Mouse (Mus musculus): Measurements from ENCODE around the gene Myoz1. TPM values are rescaled to one million over a fixed set of nuclear protein-coding genes. Genes with fewer than 3 reads are reported as not detected.
"Not testable (repeated sequence)": the region's sequence is repeated elsewhere in the genome, so short reads cannot be mapped to it uniquely, and the experiment has no call there.

The Myoz1 gene
- total RNA-seq, 4 experiments from 2014 or later, result 1.1 to 1.6 (median 1.4) TPM

- no peak for DNase-seq (ENCODE audit: low spot score)
These were observed 17.6 kb downstream of the Myoz1 start for GRCm38 (mm10) chr14:20638702-20639101.

DNA sequence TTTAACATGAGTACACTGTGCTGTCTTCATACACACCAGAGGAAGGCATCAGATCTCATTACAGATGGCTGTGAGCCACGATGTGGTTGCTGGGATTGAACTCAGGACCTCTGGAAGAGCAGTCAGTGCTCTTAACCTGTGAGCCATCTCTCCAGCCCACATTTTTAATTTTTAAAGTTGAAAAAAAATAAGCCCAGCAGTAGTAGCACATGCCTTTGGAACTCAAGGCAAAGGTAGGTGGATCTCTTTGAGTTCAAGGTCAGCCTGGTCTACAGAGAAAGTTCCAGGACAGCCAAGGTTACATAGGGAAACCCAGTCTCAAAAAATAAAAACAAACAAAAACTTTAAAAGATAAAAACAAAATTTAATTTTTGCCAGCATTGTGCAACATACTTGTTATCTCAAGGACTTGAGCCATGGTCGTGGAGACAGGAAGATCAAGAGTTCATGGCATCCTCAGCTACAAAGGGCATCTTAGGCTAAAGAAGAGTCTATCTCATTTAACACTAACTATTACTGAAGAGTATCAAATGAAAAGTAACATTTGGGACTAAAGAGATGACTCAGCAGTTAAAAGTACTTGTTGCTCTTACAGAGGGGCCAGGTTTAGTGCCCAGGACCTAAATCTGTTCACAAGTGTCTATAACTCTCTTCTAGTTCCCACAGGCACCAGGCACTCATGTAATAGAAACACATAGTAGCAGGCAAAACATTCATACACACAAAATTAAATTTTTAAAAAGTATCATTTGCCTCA, 18.3 kb downstream of the Myoz1 start:
- no peak for DNase-seq (ENCODE audit: low spot score)

- not testable (repeated sequence) for DNase-seq (ENCODE audit: low spot score)
These were observed 19.4 kb downstream of the Myoz1 start for GRCm38 (mm10) chr14:20636968-20637367.

DNA sequence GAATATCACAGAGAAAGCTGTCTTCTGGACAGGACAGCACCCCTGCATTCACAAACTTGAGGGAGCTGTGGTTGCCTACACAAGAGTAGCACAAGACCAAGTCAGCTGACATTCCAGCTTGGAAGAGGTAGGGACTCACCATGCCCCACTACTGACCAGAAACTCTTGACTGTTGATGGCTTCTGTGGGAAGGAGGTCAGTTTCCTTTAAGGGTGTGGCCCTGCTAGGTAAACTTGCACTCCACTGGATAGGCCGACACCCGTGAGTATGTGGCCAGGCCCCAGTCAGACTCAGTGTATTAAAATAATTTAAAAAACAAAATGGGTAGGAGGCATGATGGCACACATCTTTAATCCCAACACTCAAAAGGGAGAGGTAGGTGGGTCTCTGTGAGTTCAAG, 20.8 kb downstream of the Myoz1 start:
- DNase-seq (ENCODE audit: low spot score), result no peak

- DNase-seq (ENCODE audit: low spot score), result no peak
These were observed 25.1 kb downstream of the Myoz1 start for GRCm38 (mm10) chr14:20631253-20631652.

DNA sequence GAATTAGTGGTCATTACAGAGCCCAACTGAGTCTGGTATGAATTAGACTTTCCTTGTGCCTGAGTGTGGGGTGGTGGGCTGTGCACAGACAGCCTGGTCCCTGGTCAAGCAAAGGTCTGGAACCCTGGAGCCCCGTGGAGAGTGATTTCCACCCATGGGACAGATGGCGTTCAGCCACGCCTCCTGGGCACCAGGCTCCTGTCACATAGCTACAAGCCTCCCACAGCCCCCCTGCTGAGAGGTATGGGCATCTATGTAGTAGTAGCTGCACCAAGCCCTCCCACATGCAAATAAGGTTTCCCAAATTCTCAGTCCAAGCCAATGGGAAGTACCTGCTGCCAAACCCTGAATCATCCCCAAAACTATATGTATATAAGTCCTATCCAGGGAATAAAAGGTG, 29.4 kb downstream of the Myoz1 start:
- no peak for DNase-seq (ENCODE audit: low spot score)

DNA sequence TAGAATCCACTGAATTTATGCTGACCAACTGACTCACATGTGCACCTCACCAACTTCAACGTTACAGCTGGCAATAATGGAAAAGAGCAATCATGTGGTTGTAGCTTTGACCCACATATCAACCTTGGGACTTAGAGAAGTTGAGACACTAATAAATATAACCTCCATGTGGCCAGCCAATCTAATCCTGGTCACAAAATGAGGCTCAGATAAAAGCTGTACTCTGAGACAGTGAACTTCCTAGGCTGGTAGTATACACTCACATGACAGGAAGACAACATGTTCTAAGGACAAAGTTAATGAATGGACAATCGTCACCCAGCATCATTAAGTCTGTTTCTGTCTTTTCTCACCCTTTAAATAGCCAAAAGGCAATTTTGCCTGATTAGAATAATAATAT, 29.9 kb downstream of the Myoz1 start:
- DNase-seq (ENCODE audit: low spot score), result no peak

- no peak for DNase-seq (ENCODE audit: low spot score)
These were observed 33.4 kb downstream of the Myoz1 start for GRCm38 (mm10) chr14:20622907-20623306.

DNA sequence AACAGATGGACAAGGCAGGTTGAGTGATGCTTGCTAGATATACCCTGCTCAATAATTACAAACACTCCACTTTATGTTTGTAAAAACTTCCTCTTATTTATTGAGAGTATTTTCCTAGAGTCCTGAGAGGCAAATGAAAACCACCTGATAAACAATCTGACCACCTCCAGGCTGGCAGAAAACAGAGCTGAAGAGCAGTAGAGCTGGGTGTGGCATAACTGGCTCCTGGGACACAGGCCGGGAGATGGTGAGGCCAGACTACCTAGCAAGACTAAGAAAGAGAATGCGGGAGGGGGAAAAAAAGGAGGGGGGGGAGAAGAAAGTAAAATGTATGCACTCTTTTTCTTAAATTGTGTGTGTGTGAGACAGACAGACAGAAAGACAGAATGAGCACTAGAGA, 33.9 kb downstream of the Myoz1 start:
- DNase-seq (ENCODE audit: low spot score), result no peak

DNA sequence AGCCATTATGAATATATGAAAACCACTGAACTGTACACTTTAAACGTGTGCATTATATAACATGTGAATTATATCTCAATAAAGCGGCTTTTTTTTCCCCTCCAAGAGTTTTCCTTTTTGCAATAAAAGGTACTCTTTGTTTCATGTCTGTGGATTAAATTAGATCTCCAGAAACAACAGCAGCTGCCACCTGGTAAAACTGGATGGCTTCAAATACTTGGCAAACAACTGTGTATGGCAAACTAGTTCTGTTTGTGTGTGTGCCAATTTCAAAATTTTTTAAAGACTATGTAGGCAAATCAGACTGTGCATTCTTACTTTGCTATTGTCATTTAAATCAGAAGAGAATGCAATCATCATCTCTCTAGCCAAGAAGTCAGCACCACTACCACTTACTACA, 34.4 kb downstream of the Myoz1 start:
- no peak for DNase-seq (ENCODE audit: low spot score)

DNA sequence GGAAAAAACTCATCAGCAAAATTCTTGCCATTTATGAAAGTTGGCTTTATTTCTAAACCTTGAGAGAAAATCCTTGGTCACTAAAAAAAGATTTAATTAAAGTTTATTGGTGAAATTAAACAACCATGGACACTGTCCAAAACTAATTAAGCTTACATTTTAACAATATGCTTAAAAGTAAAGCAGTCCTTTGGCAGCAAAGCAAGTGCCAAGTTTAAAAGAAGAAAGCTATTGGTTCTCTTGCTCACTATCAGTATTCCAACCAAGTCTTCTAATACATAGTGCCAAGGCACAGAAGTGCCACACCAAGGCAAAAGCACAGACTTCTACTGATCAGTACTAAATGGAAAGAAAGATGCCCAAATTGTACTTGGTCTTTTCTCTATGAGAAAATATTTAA, 37.2 kb downstream of the Myoz1 start:
- DNase-seq (ENCODE audit: low spot score), result no peak

DNA sequence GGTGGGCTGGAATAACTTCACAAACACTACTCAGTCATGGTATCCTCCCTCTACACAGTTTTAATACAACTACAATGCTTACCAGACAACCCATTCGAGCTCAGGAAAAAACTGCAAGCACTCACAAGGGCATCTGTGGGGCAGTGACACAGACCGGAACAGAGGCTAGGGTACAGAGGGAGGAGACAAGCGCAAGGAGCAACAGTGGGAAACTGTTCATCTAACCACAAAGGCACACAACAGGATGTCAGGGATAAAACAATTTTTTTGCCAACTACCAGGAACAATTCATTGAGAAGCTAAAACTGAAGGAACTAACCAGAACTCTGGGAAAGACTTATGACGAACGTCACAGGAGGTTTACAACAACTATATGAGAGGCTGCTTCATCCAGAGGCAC, 38.1 kb downstream of the Myoz1 start:
- DNase-seq (ENCODE audit: low spot score), result peak; percentile 36

DNA sequence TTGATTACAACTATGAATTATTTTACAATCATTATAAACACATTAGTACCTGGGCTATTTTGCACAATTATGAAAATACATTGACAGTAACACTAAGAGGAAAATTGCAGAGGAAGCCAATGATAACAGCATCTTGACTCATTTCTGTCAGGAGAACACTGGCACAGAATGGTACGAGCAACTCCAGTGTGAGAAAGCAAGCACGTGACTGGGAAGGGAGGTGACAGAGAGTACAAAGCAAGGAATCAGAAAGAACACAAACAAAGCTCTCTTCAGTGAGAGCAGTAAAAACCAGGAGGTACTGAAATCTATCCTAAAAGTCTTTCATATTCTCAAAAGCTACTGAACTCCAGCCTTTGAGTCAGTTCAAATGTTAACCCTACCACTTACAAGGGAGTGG, 39.9 kb downstream of the Myoz1 start:
- DNase-seq (ENCODE audit: low spot score), result no peak

GRCm38 (mm10) chr14:20615075-20615474, 41.3 kb downstream of the Myoz1 start:
- DNase-seq (ENCODE audit: low spot score), result no peak

- no peak for DNase-seq (ENCODE audit: low spot score)
These were observed 43.5 kb downstream of the Myoz1 start for GRCm38 (mm10) chr14:20612820-20613219.

GRCm38 (mm10) chr14:20610146-20610545, 46.2 kb downstream of the Myoz1 start:
- peak; percentile 52 for DNase-seq (ENCODE audit: low spot score)

- no peak for DNase-seq (ENCODE audit: low spot score)
These were observed 46.8 kb downstream of the Myoz1 start for GRCm38 (mm10) chr14:20609519-20609918.

DNA sequence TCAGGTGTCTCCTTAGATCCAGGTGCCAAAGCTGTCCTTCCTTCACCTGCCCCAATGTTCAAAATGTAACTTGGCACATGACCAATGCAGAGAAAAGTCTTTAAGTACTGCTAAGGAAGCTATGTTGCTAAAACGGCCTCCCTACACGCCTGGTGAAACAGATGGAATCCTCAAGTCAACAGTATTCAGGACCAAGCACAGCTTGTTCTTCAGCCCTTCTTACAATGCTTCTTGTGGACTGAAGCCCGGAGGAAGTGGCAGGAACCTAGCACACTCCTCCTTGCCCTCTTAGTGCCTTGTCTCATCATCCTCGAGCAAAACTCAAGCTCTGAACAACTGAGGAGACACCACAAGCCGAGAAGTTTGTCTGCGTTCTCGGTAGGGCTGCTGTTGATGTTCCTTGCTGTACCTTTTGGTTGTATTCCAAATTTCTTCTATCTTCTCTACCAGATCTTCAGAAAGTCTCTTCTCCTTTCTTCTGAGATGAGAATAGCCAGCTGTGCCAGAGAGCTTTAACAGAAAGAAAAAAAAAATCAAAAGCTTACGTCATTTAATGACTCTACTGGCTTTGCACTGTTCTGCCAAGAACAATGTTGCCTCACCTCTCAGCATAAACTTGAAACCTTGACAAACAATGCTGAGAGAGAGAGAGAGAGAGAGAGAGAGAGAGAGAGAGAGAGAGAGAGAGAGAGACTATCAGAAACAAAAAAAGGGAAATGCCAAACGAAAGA, 48.8 kb downstream of the Myoz1 start:
- peak; percentile 66 for DNase-seq (ENCODE audit: low spot score)

DNA sequence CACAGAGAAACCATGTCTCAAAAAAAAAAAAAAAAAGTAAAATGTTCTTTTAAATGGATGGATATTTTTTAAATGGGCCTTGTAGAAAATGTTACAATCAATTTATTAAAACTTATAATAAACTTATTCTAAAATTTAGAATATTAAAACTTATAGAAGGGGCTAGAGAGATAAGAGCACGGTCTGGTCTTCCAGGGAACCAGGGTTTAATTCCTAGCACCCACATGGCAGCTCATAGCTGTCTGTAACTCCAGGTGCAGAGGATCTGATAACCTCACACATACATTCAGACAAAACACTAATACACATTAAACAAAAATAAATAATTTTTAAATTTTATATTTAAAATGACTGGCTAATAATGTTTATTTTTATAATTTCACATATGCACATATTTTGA, 55.1 kb downstream of the Myoz1 start:
- no peak for DNase-seq (ENCODE audit: low spot score)

DNA sequence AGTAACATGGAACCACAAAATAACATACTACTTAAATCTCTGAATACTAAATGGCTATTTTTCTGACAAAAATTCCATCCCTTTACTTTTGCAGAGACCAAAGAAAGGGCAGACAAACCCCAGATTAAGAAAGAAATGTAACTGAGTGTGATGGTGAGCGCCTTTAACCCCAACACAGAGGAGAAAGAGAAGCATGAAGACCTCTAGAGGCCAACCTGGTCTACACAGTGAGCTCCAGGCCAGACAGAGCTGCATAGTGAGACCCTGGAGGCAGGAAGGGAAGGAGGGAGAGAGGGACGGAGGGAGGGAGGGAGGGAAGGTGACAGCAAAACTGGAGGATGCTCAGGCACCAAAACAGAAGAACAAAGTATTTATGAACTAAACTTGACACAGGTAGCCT, 56.1 kb downstream of the Myoz1 start:
- no peak for DNase-seq (ENCODE audit: low spot score)

DNA sequence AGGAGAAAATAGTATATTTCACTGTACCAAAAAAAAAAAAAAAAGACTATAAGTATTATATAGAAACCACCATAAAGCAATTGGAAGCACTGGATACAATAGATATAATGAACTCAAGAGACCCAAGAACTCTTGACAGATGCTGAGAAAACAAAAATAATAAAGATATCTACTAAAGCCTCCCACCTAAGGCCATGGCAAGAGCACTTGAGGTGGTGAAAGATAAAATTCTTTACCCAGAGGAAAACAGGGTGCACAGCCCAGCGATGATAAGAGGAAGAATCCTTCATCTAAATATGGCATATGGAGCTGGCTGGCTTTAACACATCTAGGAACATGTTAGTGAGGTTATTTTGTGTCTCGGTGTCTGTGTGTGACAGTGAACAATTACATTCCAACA, 56.8 kb downstream of the Myoz1 start:
- DNase-seq (ENCODE audit: low spot score), result no peak

All from heart, adult 8-10 months (tissue).